Mouse (Mus musculus) CH12.LX (cell line): ENCODE data around the gene Prss54. TPM values are rescaled to one million over a fixed set of nuclear protein-coding genes. Genes with fewer than 3 reads are reported as not detected.

Experiments used
- DNase-seq: peaks from one replicate; pipeline ENCODE4 v3.0.0-alpha.2; 2013; ENCODE audit errors: extremely low read depth
- H3K27ac ChIP-seq: 2 replicates; pipeline ENCODE4 v1.5.1; 2012; ENCODE audit warnings: low read depth, mild to moderate bottlenecking, control low read depth, moderate library complexity; ENCODE audit not compliant: insufficient read depth
- H3K27me3 ChIP-seq: replicated peaks from 2 replicates; pipeline ENCODE3; 2012; ENCODE audit warnings: inconsistent platforms
- H3K36me3 ChIP-seq, 2 experiments: replicated peaks in 1 of 2; 2 replicates each; pipeline versions ENCODE3 to v1.6.1; 2012; ENCODE audit warnings: inconsistent platforms in 1 of 2, low read length in 1 of 2, mild to moderate bottlenecking in 1 of 2, mixed read lengths in 1 of 2, moderate library complexity in 1 of 2; ENCODE audit not compliant: control insufficient read depth in 1 of 2, insufficient read depth in 1 of 2
- H3K4me1 ChIP-seq, 2 experiments: 2 replicates each; pipeline ENCODE4 v1.6.1; 2012; ENCODE audit warnings: inconsistent platforms in 1 of 2, moderate library complexity in 1 of 2; ENCODE audit not compliant: insufficient read depth in 2 of 2, control insufficient read depth in 1 of 2
- H3K4me2 ChIP-seq: 2 replicates; pipeline ENCODE4 v1.6.1; 2012; ENCODE audit warnings: low read depth, mild to moderate bottlenecking, control low read depth; ENCODE audit not compliant: poor library complexity, insufficient read depth, severe bottlenecking
- H3K4me3 ChIP-seq, 3 experiments: fragments of 150-350 bp in 1 of 3; sonication (generic) in 1 of 3; replicated peaks in 1 of 3; 2 replicates each; pipeline versions ENCODE3 to v1.5.1; 2011 to 2012; ENCODE audit warnings: low read depth in 2 of 3, low read length in 2 of 3, mild to moderate bottlenecking in 2 of 3, moderate library complexity in 2 of 3, control low read depth in 1 of 3, improper control_type of control experiment in 1 of 3, inconsistent platforms in 1 of 3, mixed read lengths in 1 of 3; ENCODE audit not compliant: poor library complexity in 1 of 3
- H3K79me2 ChIP-seq: replicated peaks from 2 replicates; pipeline ENCODE4 v1.6.1; 2012; ENCODE audit warnings: mild to moderate bottlenecking, moderate library complexity; ENCODE audit not compliant: control insufficient read depth, poor library complexity, insufficient read depth, severe bottlenecking; ENCODE audit errors: extremely low read depth
- H3K9ac ChIP-seq: 2 replicates; pipeline ENCODE4 v1.6.1; 2012; ENCODE audit warnings: low read depth, mild to moderate bottlenecking, control low read depth, moderate library complexity; ENCODE audit not compliant: insufficient read depth
- H3K9me3 ChIP-seq: replicated peaks from 2 replicates; pipeline ENCODE3; 2012; ENCODE audit warnings: low read length, inconsistent platforms, mixed read lengths
- CHD2 ChIP-seq: IDR thresholded peaks from 2 replicates; pipeline ENCODE4 v1.6.1; 2011; ENCODE audit warnings: low read length, improper control_type of control experiment
- CTCF ChIP-seq, 2 experiments: IDR thresholded peaks in 1 of 2; conservative IDR thresholded peaks in 1 of 2; 2 replicates each; pipeline ENCODE4 v1.5.1; 2011 to 2012; ENCODE audit warnings: low read depth in 2 of 2, low read length in 2 of 2, improper control_type of control experiment in 1 of 2, inconsistent platforms in 1 of 2, mild to moderate bottlenecking in 1 of 2, moderate library complexity in 1 of 2
- ETS1 ChIP-seq: conservative IDR thresholded peaks from 2 replicates; pipeline ENCODE4 v1.6.1; 2012; ENCODE audit warnings: low read depth, mild to moderate bottlenecking, inconsistent platforms, low read length, improper control_type of control experiment, moderate library complexity
- HCFC1 ChIP-seq: IDR thresholded peaks from 2 replicates; pipeline ENCODE4 v1.6.1; 2012; ENCODE audit warnings: low read depth, mild to moderate bottlenecking, inconsistent platforms, low read length, improper control_type of control experiment
- IRF4 ChIP-seq: IDR thresholded peaks from 2 replicates; pipeline ENCODE4 v1.6.1; 2014; ENCODE audit warnings: low read depth, mild to moderate bottlenecking, inconsistent platforms, low read length, improper control_type of control experiment
- MAX ChIP-seq: IDR thresholded peaks from 2 replicates; pipeline ENCODE4 v1.6.1; 2011; ENCODE audit warnings: low read length, improper control_type of control experiment
- NELFE ChIP-seq: IDR thresholded peaks from 2 replicates; pipeline ENCODE4 v1.6.1; 2011; ENCODE audit warnings: low read depth, low read length, improper control_type of control experiment
- PAX5 ChIP-seq: IDR thresholded peaks from 2 replicates; pipeline ENCODE4 v1.6.1; 2012; ENCODE audit warnings: low read length, inconsistent platforms, mixed read lengths
- POLR2A ChIP-seq: IDR thresholded peaks from 2 replicates; pipeline ENCODE4 v1.6.1; 2011; ENCODE audit warnings: low read depth, mild to moderate bottlenecking, improper control_type of control experiment, low read length
- RAD21 ChIP-seq: IDR thresholded peaks from 2 replicates; pipeline ENCODE4 v1.6.1; 2011; ENCODE audit warnings: low read depth, mild to moderate bottlenecking, low read length, improper control_type of control experiment, moderate library complexity
- RCOR1 ChIP-seq: conservative IDR thresholded peaks from 2 replicates; pipeline ENCODE4 v1.6.1; 2012; ENCODE audit warnings: low read depth, mild to moderate bottlenecking, inconsistent platforms, low read length, improper control_type of control experiment
- SMC3 ChIP-seq: IDR thresholded peaks from 2 replicates; pipeline ENCODE4 v1.6.1; 2011; ENCODE audit warnings: low read depth, low read length, improper control_type of control experiment
- TBP ChIP-seq: conservative IDR thresholded peaks from 2 replicates; pipeline ENCODE4 v1.6.1; 2011; ENCODE audit warnings: low read depth, low read length, improper control_type of control experiment
- UBTF ChIP-seq: IDR thresholded peaks from 2 replicates; pipeline ENCODE4 v1.6.1; 2012; ENCODE audit warnings: low read depth, mild to moderate bottlenecking, inconsistent platforms, low read length, improper control_type of control experiment, moderate library complexity
- USF1 ChIP-seq: IDR thresholded peaks from 2 replicates; pipeline ENCODE4 v1.6.1; 2014; ENCODE audit warnings: low read depth, mild to moderate bottlenecking, inconsistent platforms, low read length, improper control_type of control experiment
- ZC3H11A ChIP-seq: IDR thresholded peaks from 2 replicates; pipeline ENCODE4 v1.6.1; 2012; ENCODE audit warnings: low read depth, mild to moderate bottlenecking, inconsistent platforms, low read length, improper control_type of control experiment
- ZKSCAN1 ChIP-seq: IDR thresholded peaks from 2 replicates; pipeline ENCODE4 v1.6.1; 2012; ENCODE audit warnings: low read depth, inconsistent platforms, low read length, improper control_type of control experiment, borderline replicate concordance
- ZMIZ1 ChIP-seq: IDR thresholded peaks from 2 replicates; pipeline ENCODE4 v1.6.1; 2012; ENCODE audit warnings: low read depth, mild to moderate bottlenecking, inconsistent platforms, low read length, improper control_type of control experiment
- ZNF384 ChIP-seq: IDR thresholded peaks from 2 replicates; pipeline ENCODE4 v1.6.1; 2012; ENCODE audit warnings: low read depth, low read length, improper control_type of control experiment, inconsistent platforms
- dilution Hi-C: fragments of 300-500 bp; cut with MboI; formaldehyde crosslinking; loops from 2 replicates; pipeline ENCODE4 v1.14.3; 2020; ENCODE audit warnings: low sequenced_read_pairs; ENCODE audit not compliant: extremely low pct_unique_long_range_greater_than_20kb, extremely low pct_ligation_motif_present
- in situ Hi-C: fragments of 300-500 bp; cut with MboI; formaldehyde crosslinking; loops from 3 replicates; pipeline ENCODE4 v1.14.3; 2019; ENCODE audit warnings: low sequenced_read_pairs, low pct_ligation_motif_present, low pct_unique_long_range_greater_than_20kb, mixed read lengths
- polyA plus RNA-seq: library from polyadenylated mRNA; unstranded; fragments of >175 nt; gene quantifications from 2 replicates; pipeline ENCODE4 v1.2.1, GENCODE M21; 2012; ENCODE audit warnings: low read depth; ENCODE audit not compliant: insufficient read length
- total RNA-seq, 2 experiments: library from RNA; depleted of rRNA; stranded (reverse); fragments of 300-350 nt in 1 of 2; fragments of >200 nt in 1 of 2; gene quantifications; 2 replicates each; pipeline ENCODE4 v1.2.3; 2012 to 2014

The Prss54 gene
- total and polyA plus RNA-seq, 3 experiments: not detected

GRCm38 (mm10) chr8:95539487-95539886 is 36.7 kb downstream of the Prss54 start:
- TF ChIP-seq UBTF (no peak), CTCF (conservative IDR thresholded peaks at IDR 0.05 in 1 of 2, IDR thresholded peaks at IDR 0.05 in 1 of 2; ENCODE audit: low read depth in 2 of 2, low read length in 2 of 2) (peak in 1 of 2 experiments; percentile 60; a peak in 2 of 4 replicates), ZMIZ1 (no peak), USF1 (no peak), SMC3 (peak; percentile 26; the same call in 1 of the 2 replicates), ZC3H11A (no peak), TBP (no peak), RAD21 (peak; percentile 49)
- H3K4me2 ChIP-seq: no peak overlapping the region
- dilution Hi-C loops (no loop called here), in situ Hi-C loops (no loop called here)
- no peaks in the 10 kb centered on the region for H3K79me2 ChIP-seq
- no peak overlapping the region for H3K9ac ChIP-seq
- DNase-seq: no peak
- no peak overlapping the region for H3K27ac ChIP-seq
- peaks cover 2% of the 10 kb centered on the region for H3K27me3 ChIP-seq
- H3K4me3 ChIP-seq: no peak overlapping the region
- H3K4me1 ChIP-seq: no peaks in the 10 kb centered on the region; a peak in 1 of 4 replicates
- H3K9me3 ChIP-seq: peaks cover 4% of the 10 kb centered on the region
- H3K36me3 ChIP-seq: no peaks in the 10 kb centered on the region

- no peak for DNase-seq
- no peaks in the 10 kb centered on the region for H3K36me3 ChIP-seq
- peak within 1 kb of the TSS; percentile 9 for H3K4me2 ChIP-seq
- H3K9me3 ChIP-seq: peaks cover 4% of the 10 kb centered on the region
- H3K27me3 ChIP-seq: peaks cover 4% of the 10 kb centered on the region
- no peaks in the 10 kb centered on the region; a peak in 1 of 4 replicates for H3K4me1 ChIP-seq
- no peak within 1 kb of the TSS for H3K4me3 ChIP-seq
- in situ Hi-C loops (no loop called here), dilution Hi-C loops (no loop called here)
- H3K27ac ChIP-seq: no peak within 1 kb of the TSS
- no peak within 1 kb of the TSS for H3K9ac ChIP-seq
- TF ChIP-seq CHD2 (no peak), MAX (no peak), ZNF384 (no peak), ETS1 (no peak), NELFE (no peak), TBP (no peak), RCOR1 (no peak), HCFC1 (no peak), PAX5 (no peak), IRF4 (no peak), ZKSCAN1 (no peak), POLR2A (no peak), SMC3 (no peak)
- H3K79me2 ChIP-seq: no peaks in the 10 kb centered on the region
Measured at GRCm38 (mm10) chr8:95533584-95534387, 42.4 kb downstream of the Prss54 start, which contains the start of gene Ccdc113. Ccdc113 (plus strand) TSS chr8:95534085.
